Mouse (Mus musculus) hematopoietic stem cell, adult 5-6 weeks (primary cell): Measurements from ENCODE around the gene Higd1b. TPM values are rescaled to one million over a fixed set of nuclear protein-coding genes. Genes with fewer than 3 reads are reported as not detected.

ENCODE experiments used
- ATAC-seq, 2 experiments: fragments of 125-278 bp in 1 of 2; replicated peaks in 1 of 2; 2 replicates each; pipeline ENCODE4 v1.8.0; 2016 to 2017; ENCODE audit warnings: inconsistent platforms in 2 of 2, mild to moderate bottlenecking in 2 of 2, moderate number of reproducible peaks in 2 of 2, low read depth in 1 of 2, moderate TSS enrichment in 1 of 2; ENCODE audit not compliant: low FRiP score in 2 of 2, poor library complexity in 2 of 2, severe bottlenecking in 2 of 2, insufficient read depth in 1 of 2, low TSS enrichment in 1 of 2
- total RNA-seq: library from RNA; stranded (forward); fragments of 172-1452, 232-1000 nt; gene quantifications from 2 replicates; pipeline ENCODE4 v1.2.3, GENCODE M21; 2017

Higd1b gene
- total RNA-seq: not detected in 2 replicates

- no peak for ATAC-seq
Observed at GRCm38 (mm10) chr11:102835549-102835948, at the start of gene Higd1b. Gene Higd1b, plus strand, starts transcription at chr11:102835849.

DNA sequence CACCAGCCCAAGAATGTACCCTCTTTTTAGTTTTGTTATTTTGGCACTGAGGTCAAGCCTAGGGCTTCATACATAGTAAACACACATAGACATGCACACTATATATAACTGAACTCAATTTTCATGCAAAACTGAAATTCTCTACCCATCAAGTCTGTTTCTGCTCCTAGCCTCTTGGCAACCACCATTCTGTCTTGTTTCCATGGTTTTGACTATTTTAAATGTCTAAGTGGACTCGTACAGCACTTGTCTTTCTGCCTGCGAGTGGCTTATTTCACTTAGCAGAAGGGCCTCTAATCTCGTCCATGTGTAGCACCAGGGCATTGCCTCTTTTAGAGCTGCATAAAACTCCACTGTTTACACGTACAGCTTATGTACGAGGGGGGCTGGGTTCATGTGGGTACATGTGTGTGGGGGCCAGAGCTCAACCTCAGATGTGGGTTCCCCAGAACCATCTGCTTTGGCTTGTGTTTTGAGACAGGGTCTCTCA lies 47.9 kb upstream of the Higd1b start:
- ATAC-seq: no peak

- ATAC-seq: no peak
Observed at GRCm38 (mm10) chr11:102791682-102792445, 43.8 kb upstream of the Higd1b start.

- ATAC-seq: no peak
Observed at GRCm38 (mm10) chr11:102794157-102794556, 41.5 kb upstream of the Higd1b start.

GRCm38 (mm10) chr11:102803453-102803852 lies 32.2 kb upstream of the Higd1b start:
- ATAC-seq: no peak

- 0 out of 4 replicates have a peak, but pooled peaks of 1 of the 2 experiments have one; percentile 37 for ATAC-seq
Observed at GRCm38 (mm10) chr11:102808246-102808645, 27.4 kb upstream of the Higd1b start.

- ATAC-seq: no peak
Observed at GRCm38 (mm10) chr11:102810721-102811485, 24.7 kb upstream of the Higd1b start.

DNA sequence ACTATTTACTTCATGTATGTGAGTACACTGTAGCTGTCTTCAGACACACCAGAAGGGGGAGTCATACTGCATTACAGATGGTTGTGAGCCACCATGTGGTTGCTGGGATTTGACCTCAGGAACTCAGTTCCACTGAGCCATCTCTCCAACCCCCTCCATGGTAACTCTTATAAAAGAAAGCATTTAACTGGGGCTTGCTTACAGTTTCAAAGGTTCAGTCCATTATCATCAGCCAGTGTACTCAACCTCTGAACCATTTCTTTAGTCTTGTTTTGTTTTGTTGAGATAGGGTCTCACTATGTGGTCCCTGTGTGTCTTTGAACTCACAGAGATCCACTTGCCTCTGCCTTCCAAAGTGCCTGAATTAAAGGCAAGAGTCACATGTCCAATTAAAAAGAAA lies 20.8 kb upstream of the Higd1b start:
- ATAC-seq: no peak

DNA sequence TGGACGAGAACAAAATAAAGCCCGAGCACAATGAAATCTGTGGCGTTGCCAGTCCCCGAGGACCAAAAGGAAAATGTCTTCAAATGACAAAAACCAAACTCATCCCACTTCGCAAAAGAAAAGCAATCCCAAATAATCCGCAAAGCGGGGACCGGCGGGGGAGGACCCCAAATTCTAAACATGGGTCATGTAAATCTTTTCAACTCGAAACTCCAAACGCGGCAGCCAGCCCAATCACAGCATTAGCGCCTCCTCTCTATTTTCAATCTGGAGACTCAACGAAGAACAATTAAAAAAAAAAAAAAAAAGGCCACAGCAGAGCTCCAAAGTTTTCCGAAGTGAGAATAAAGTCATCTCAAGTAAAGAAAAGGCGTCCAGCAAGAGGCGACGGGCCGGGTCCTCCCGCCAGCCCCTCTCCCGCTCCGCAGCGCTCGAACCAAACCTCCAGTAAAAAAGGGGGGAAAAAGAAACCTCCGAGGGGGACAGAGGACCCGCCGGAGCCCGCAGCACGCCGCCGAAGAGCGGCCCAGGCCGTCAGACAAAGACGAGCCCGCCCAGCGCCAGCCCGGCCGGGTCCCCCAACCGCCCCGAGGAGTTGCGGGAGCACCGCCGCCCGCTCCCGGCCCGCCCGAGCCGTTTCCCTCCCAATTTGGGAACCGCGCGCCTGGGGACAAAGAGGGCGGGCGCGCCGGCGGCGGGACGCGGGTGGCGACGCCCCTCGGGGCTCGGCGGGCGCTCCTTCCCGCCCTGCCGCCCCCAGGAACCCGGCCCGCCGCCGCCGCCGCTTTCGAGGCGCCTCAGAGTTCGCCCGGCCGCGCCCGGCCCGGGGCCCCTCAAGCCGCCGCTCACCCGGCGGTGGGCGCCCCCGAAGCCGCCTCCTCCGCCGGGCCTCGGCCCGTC lies 17.3 kb upstream of the Higd1b start:
- ATAC-seq: no peak

GRCm38 (mm10) chr11:102819021-102819782 lies 16.4 kb upstream of the Higd1b start, which contains the start of gene Gjc1:
Gene Gjc1, minus strand, starts transcription at chr11:102819700.
- no peak for ATAC-seq

- no peak for ATAC-seq
Observed at GRCm38 (mm10) chr11:102819783-102820385, 15.8 kb upstream of the Higd1b start.

GRCm38 (mm10) chr11:102820432-102820831 lies 15.2 kb upstream of the Higd1b start:
- no peak for ATAC-seq

GRCm38 (mm10) chr11:102821231-102821630 lies 14.4 kb upstream of the Higd1b start:
- ATAC-seq: no peak

GRCm38 (mm10) chr11:102826476-102826875 lies 9.2 kb upstream of the Higd1b start:
- ATAC-seq: no peak

DNA sequence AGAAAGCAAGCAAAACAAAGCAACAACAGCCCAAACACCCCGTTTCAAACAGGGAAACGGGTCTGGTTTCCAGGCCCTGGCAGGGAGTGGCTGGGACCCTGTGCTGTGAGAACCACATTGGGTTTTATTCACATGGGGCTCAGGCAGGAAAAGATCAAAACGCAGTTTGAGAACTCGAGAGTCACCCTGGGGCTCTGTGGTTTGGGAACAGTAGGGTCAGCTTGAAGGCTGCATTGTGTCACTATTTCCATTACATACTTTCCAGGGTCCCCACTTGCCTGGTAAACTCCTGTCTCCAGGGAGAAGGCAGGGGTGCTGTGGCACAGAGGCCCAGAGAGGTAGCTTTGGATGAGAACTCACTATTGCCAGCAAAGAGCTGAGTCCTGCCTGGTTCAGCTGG lies 8.6 kb upstream of the Higd1b start:
- ATAC-seq: no peak

GRCm38 (mm10) chr11:102830276-102830675 lies 5.4 kb upstream of the Higd1b start:
- ATAC-seq: no peak
